Mouse (Mus musculus) liver, embryonic 12.5 days (tissue): Measurements from ENCODE around the gene Slc38a9. TPM values are rescaled to one million over a fixed set of nuclear protein-coding genes. Genes with fewer than 3 reads are reported as not detected.
A peak's percentile ranks its signal among the peaks of the same experiment; 100 is the strongest.

ENCODE experiments used
- ATAC-seq: fragments of 200-750 bp; cut with Nextera tagmentation; 2 replicates; pipeline ENCODE4 v1.8.0; 2017; ENCODE audit warnings: moderate number of reproducible peaks, mild to moderate bottlenecking, moderate library complexity
- H3K27ac ChIP-seq: fragments of 300-500 bp; sonication (generic); 2 replicates; pipeline ENCODE4 v1.5.1; 2016; ENCODE audit warnings: mild to moderate bottlenecking
- H3K27me3 ChIP-seq: fragments of 300-500 bp; sonication (generic); replicated peaks from 2 replicates; pipeline ENCODE4 v1.6.1; 2016; ENCODE audit warnings: mild to moderate bottlenecking, moderate library complexity
- H3K36me3 ChIP-seq: fragments of 300-500 bp; sonication (generic); 2 replicates; pipeline ENCODE4 v1.6.1; 2016; ENCODE audit warnings: mild to moderate bottlenecking, moderate library complexity
- H3K4me1 ChIP-seq: fragments of 300-500 bp; sonication (generic); 2 replicates; pipeline ENCODE4 v1.6.1; 2016
- H3K4me2 ChIP-seq: fragments of 300-500 bp; sonication (generic); 2 replicates; pipeline ENCODE4 v1.6.1; 2016; ENCODE audit warnings: mild to moderate bottlenecking, moderate library complexity
- H3K4me3 ChIP-seq: fragments of 300-500 bp; sonication (generic); 2 replicates; pipeline ENCODE4 v1.5.1; 2016; ENCODE audit warnings: mild to moderate bottlenecking, moderate library complexity
- H3K9ac ChIP-seq: fragments of 300-500 bp; sonication (generic); 2 replicates; pipeline ENCODE4 v1.6.1; 2016; ENCODE audit warnings: mild to moderate bottlenecking, moderate library complexity
- H3K9me3 ChIP-seq: fragments of 300-500 bp; sonication (generic); replicated peaks from 2 replicates; pipeline ENCODE4 v1.6.1; 2016; ENCODE audit warnings: mild to moderate bottlenecking, moderate library complexity
- WGBS: fragments of 180-500 bp; shearing (Covaris S2); methylation state at CpG from one replicate; pipeline ENCODE4 v1.1.7; 2016; ENCODE audit not compliant: insufficient replicate concordance; 5-methylcytosine and 5-hydroxymethylcytosine counted together
- polyA plus RNA-seq: library from polyadenylated mRNA; unstranded; fragments of >200 nt; fragmentation: Nextera tagmentation; extraction: Ambion mirVana; gene quantifications from 2 replicates; pipeline ENCODE4 v1.2.1, GENCODE M21; 2016

Slc38a9 gene
- polyA plus RNA-seq, 1 experiment from 2014 or later = 13.6 TPM

DNA sequence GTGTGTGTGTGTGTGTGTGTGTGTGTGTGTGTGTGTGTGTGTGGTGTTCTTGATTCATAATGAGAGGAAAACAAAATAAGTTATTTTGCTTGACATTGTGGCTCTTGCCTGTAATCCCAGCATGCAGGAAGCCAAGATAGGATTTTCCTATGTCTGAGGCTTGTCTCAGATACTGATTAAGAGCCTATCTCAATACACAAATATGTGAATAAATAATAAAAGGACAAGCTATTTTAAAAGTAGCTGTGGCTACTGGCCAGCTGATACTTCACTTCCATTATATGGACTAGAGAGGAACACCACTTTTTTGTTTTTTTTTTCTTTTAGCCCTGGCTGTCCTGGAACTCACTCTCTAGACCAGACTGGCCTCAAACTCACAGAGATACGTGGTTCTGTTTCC lies 101.2 kb downstream of the Slc38a9 start:
- Histone ChIP-seq H3K27ac (no peak overlapping the region), H3K9ac (no peak overlapping the region), H3K36me3 (no peaks in the 10 kb centered on the region), H3K9me3 (no peaks in the 10 kb centered on the region), H3K4me1 (peaks cover 36% of the 10 kb centered on the region), H3K27me3 (0 out of 2 replicates have a peak, but pooled peaks cover 18% of the 10 kb centered on the region), H3K4me2 (no peak overlapping the region), H3K4me3 (no peak overlapping the region)
- no peak for ATAC-seq
- 21% methylated on average over 1 of the region's 1 CpGs for WGBS

DNA sequence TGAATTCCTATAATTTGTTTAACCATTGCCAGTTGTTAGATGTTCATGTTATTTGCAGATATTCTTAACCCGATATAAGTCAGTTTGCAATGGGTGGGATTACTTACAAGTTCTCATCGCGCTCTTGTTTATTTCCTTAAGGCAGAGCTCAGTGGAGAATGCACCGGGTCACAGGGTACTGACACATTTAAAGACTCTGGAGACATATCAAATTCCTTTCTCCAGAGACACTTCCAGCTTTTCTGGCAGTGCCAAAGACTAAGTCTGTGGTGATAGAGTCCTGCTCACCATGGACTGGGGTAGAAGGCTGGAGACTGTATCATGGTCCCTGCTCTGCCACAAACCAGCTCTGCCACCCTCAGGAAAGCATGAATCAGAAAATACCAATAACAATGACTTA lies 102.0 kb downstream of the Slc38a9 start:
- H3K9me3 ChIP-seq = peaks cover 6% of the 10 kb centered on the region
- ATAC-seq = no peak
- H3K27ac ChIP-seq = no peak overlapping the region
- 0 out of 2 replicates have a peak, but pooled peaks cover 16% of the 10 kb centered on the region for H3K27me3 ChIP-seq
- no peaks in the 10 kb centered on the region for H3K36me3 ChIP-seq
- 68% methylated on average over 4 of the region's 4 CpGs for WGBS
- no peak overlapping the region for H3K4me2 ChIP-seq
- peaks cover 36% of the 10 kb centered on the region for H3K4me1 ChIP-seq
- no peak overlapping the region for H3K9ac ChIP-seq
- no peak overlapping the region for H3K4me3 ChIP-seq

DNA sequence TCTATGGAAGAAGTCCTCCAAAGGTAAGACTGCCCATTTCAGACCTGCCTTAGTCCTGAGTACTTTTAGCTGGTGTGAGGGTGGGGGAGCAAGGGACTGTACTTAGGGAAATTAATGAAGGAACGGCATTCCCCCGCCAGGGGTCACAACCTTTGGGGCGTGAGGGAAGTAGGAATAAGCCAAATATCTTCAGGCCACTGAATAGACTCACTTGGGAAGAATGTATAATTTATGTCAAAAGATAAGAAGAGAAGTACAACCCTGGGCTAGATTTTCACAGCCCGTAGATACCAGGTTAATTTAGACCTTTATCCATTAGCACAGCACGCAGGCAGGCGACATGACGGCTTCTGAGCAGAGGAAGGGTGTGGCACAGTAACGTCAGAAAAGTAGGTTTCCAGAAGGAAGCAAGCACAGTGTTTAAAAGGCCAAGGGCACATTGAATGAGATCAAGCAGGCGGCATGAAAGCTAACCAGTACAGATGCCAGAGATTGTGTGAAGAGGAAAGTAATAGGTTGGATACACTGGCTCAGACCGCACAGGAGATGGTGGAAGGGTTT lies 103.1 kb downstream of the Slc38a9 start:
- 51% methylated on average over 10 of the region's 10 CpGs for WGBS
- Histone ChIP-seq H3K4me2 (no peak overlapping the region), H3K9me3 (peaks cover 6% of the 10 kb centered on the region), H3K4me3 (no peak overlapping the region), H3K9ac (no peak overlapping the region), H3K4me1 (peaks cover 36% of the 10 kb centered on the region), H3K36me3 (no peaks in the 10 kb centered on the region), H3K27ac (no peak overlapping the region), H3K27me3 (0 out of 2 replicates have a peak, but pooled peaks cover 12% of the 10 kb centered on the region)
- ATAC-seq = peak; percentile 65

DNA sequence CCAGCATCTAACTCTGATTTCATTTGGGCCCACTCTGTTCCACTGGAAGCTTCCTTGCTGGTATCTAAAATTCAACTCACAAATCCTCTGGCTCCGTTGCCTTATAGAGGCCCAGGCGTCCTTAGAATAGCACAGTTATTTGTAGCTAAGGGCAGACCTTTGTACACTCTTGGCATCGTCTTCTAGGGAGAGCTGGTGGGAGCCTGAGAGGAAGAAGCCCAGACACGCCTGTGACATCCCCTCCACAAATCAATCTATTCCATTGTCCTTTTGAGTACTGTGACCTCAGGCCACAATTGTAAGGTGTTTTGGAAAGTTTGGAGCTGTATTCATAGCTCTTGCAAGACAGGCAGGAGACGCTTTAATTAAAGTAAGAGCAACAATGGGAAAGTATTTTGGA lies 104.0 kb downstream of the Slc38a9 start:
- no peak for ATAC-seq
- Histone ChIP-seq H3K36me3 (no peaks in the 10 kb centered on the region), H3K27me3 (0 out of 2 replicates have a peak, but pooled peaks cover 12% of the 10 kb centered on the region), H3K4me2 (no peak overlapping the region), H3K4me3 (no peak overlapping the region), H3K27ac (no peak overlapping the region), H3K9ac (no peak overlapping the region), H3K9me3 (peaks cover 6% of the 10 kb centered on the region), H3K4me1 (peaks cover 32% of the 10 kb centered on the region)
- WGBS = 71% methylated on average over 5 of the region's 5 CpGs

DNA sequence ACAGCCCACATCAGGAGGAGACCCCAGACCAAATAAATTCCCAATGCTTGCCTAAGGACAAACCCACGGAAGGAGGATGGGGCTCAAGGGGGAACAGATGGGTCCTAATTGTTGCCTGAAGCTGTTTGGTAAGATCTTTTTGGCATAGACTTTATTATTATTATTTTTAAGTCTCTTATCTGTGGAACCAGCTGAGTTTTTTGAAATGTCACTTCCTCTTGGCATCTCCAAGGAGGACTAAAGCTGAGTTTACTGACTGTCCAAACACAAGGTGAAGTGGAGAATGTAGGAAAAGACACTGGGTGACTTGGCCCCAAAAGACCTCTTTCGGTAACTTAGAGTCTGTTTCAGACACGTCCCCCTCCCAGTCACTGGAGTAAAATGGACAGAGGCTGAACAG lies 105.1 kb downstream of the Slc38a9 start:
- no peak for ATAC-seq
- H3K4me2 ChIP-seq = no peak overlapping the region
- 0 out of 2 replicates have a peak, but pooled peaks cover 10% of the 10 kb centered on the region for H3K27me3 ChIP-seq
- H3K36me3 ChIP-seq = no peaks in the 10 kb centered on the region
- no peak overlapping the region for H3K27ac ChIP-seq
- 69% methylated on average over 3 of the region's 3 CpGs for WGBS
- no peak overlapping the region for H3K4me3 ChIP-seq
- H3K4me1 ChIP-seq = peaks cover 24% of the 10 kb centered on the region
- no peak overlapping the region for H3K9ac ChIP-seq
- H3K9me3 ChIP-seq = peaks cover 6% of the 10 kb centered on the region

DNA sequence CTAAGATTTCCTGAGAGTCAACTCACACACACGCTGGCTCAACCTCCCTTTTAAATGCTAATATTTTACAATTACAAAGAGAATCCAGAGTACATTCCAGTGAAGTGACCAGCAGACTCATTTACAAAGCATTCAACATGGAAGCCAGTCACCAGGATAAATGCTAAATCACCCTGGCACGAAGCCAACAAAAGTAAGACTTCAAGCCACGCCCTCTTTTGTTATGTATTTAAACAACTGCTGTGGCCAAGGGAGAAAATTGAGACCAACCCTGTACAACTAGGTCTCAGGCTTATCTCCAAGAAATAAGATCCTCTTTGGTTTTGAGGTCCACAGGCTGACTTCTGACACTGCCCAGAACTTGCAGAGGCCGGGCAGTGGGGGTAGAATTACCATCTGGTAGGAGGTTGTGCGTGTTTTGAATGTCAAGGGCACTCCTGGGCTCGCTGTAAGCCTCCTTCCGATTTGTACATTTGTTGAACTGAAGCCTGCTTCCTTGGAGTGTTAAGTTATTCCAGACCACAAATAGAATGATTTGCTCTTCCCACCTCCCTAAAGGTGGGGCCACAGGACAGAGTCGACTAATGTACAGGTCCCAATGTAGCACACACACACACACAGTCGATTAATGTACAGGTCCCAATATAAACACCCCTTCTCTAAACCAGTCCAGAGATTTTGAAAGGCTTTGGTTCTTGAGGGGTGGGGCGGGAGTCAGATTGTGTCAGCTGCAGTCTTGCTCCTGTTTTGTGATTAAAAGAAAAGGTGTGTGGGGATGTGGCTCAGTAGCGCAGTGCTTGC lies 110.2 kb downstream of the Slc38a9 start:
- Histone ChIP-seq H3K36me3 (no peaks in the 10 kb centered on the region), H3K9me3 (peaks cover 6% of the 10 kb centered on the region), H3K27me3 (no peaks in the 10 kb centered on the region), H3K4me2 (no peak overlapping the region), H3K4me3 (no peak overlapping the region), H3K4me1 (peaks cover 5% of the 10 kb centered on the region), H3K27ac (no peak overlapping the region), H3K9ac (no peak overlapping the region)
- ATAC-seq = no peak
- 60% methylated on average over 11 of the region's 11 CpGs for WGBS

DNA sequence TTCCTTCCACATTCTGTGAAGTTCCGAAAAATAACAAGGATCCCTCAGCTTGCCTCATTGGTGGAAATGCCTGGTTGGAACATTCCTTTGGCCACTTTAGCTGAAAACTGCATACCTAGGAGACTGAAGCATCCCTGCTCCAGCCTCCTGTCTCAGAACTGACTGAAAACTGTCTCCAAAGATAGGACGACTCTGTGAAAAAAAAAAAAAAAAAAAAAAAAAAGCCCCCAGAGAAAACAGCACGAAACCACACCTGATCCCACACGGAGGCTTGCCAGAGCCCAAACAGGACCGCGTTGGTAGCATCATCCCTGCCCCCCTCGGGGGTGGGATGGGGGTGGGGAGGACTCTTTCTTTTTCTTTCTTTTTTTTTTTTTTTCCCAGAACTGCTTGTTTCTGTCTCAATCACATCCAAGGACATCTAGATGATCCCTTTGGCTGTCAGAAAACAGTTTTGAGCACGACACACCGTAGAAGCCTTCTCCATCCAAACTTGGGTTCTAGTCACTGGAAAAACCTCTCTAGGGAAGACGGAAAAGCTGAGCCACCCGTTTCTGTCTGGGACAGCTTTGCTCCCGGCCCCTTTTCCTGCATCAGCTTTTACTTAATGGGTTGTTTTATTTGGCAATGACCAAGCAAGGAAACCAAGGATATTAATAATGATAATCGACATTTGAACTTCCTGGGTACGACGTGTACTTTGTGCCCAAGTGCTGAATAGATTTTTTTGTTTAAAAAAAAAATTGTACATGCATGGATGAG lies 111.1 kb downstream of the Slc38a9 start:
- Histone ChIP-seq H3K4me2 (no peak overlapping the region), H3K4me3 (no peak overlapping the region), H3K9ac (no peak overlapping the region), H3K4me1 (peaks cover 5% of the 10 kb centered on the region), H3K36me3 (no peaks in the 10 kb centered on the region), H3K9me3 (peaks cover 6% of the 10 kb centered on the region), H3K27ac (no peak overlapping the region), H3K27me3 (no peaks in the 10 kb centered on the region)
- no peak for ATAC-seq
- 49% methylated on average over 15 of the region's 15 CpGs for WGBS

DNA sequence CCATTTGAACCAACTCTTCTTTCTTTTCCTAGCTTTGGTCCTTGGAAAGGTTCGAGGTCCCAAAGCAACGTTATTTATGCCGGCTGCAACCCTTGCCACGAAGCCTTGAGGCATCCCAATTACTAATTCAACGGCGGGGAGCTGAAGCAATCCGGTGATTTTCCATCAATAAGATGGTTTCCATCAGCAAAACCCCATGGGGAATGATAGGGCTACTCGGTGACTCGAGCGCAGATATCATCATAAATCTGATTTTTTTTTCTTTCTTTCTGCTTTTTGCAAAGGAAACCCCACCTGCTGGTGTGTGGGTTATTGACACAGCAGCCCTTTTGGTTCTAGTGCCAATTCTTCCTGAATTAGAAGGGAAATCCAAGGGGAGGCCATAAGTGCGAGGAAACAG lies 111.7 kb downstream of the Slc38a9 start:
- no peaks in the 10 kb centered on the region for H3K36me3 ChIP-seq
- H3K9me3 ChIP-seq = peaks cover 3% of the 10 kb centered on the region
- peaks cover 5% of the 10 kb centered on the region for H3K4me1 ChIP-seq
- H3K9ac ChIP-seq = no peak overlapping the region
- no peak overlapping the region for H3K4me2 ChIP-seq
- H3K4me3 ChIP-seq = no peak overlapping the region
- WGBS = 70% methylated on average over 11 of the region's 11 CpGs
- H3K27me3 ChIP-seq = no peaks in the 10 kb centered on the region
- no peak for ATAC-seq
- H3K27ac ChIP-seq = no peak overlapping the region

DNA sequence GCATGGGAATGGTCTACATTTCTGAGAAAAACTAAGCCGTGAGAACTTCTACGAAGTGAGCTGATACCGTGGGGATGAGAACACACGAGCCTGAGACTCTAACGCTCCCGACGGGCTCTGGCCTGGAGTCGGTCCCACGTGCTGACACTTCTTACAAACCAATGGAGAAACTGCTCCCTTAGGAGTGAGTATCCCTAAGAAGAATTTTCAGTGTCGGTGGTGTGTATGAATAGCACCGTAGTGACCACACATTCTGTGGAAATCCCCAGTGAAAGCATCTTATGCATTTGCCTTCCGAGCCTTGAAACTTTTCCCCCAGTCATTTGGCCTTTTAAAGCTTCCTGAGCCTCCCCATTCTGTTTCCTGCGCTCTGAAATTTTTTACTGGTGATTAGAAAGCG lies 112.3 kb downstream of the Slc38a9 start:
- Histone ChIP-seq H3K9ac (no peak overlapping the region; the same call in 1 of the 2 replicates), H3K4me3 (no peak overlapping the region), H3K9me3 (no peaks in the 10 kb centered on the region), H3K27me3 (peaks cover 5% of the 10 kb centered on the region), H3K4me1 (peaks cover 5% of the 10 kb centered on the region), H3K4me2 (no peak overlapping the region), H3K36me3 (no peaks in the 10 kb centered on the region), H3K27ac (no peak overlapping the region)
- WGBS = 70% methylated on average over 14 of the region's 14 CpGs
- no peak for ATAC-seq

DNA sequence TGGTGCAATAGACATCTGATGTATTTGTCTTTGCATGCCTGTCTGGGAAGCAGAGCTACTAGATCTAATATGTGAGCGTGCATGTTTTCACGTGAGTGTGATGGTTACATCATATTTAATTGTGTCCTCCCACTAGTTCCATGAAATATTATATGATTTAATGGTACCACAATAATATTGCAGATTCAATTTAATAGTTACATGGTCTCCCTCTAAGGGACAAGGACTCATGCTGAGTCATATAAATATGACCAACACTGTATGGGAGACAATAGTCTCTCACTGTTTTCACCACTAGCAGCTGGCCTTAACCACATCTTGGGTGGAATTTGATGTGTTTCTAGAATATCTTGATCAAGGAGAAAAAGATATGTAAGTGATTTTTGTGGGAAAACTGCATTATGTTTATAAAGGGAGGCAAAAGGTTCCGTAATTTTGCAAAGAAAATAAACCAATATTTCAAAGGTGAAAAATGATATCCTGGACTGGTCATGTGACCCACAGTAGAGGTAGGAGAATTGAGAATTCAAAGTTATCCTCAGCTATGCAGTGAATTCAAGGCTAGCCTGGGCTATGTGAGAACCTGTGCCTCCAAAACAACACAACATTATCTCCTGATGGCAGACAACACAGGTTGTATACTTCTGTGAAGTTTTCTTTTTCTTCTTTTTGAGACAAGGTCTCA lies 113.6 kb downstream of the Slc38a9 start:
- no peak for ATAC-seq
- H3K27ac ChIP-seq = no peak overlapping the region
- H3K4me2 ChIP-seq = no peak overlapping the region
- H3K36me3 ChIP-seq = no peaks in the 10 kb centered on the region
- no peak overlapping the region for H3K4me3 ChIP-seq
- peaks cover 5% of the 10 kb centered on the region for H3K4me1 ChIP-seq
- H3K9ac ChIP-seq = no peak overlapping the region
- no peaks in the 10 kb centered on the region for H3K9me3 ChIP-seq
- H3K27me3 ChIP-seq = peaks cover 12% of the 10 kb centered on the region
- 87% methylated on average over 3 of the region's 3 CpGs for WGBS

DNA sequence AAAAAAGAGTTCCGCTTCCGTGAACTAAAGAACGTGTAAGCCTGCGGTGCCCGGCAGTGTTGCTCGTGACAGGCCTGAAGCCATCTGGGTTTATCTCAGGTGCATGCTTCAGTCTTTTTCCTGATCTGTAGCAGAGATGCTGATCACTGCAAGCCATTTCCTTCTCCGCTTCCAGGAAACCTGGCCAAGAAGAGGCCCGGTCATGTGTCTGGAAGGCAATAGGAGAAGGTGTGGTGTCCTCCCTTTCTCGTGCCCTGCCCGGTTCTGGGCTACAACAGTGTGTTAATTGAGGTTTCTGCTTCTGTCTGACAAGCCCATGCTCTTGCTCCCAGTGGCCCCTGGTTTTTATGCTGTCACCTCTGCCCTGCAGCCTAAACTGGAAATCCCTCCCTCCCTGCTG lies 115.3 kb downstream of the Slc38a9 start:
- 80% methylated on average over 10 of the region's 10 CpGs for WGBS
- no peak overlapping the region for H3K9ac ChIP-seq
- H3K27me3 ChIP-seq = peaks cover 21% of the 10 kb centered on the region
- H3K4me1 ChIP-seq = peaks cover under 1% of the 10 kb centered on the region; the same call in 1 of the 2 replicates
- no peak overlapping the region for H3K27ac ChIP-seq
- H3K4me3 ChIP-seq = no peak overlapping the region
- no peaks in the 10 kb centered on the region for H3K9me3 ChIP-seq
- H3K36me3 ChIP-seq = no peaks in the 10 kb centered on the region
- H3K4me2 ChIP-seq = no peak overlapping the region
- ATAC-seq = no peak
